Mouse (Mus musculus) C2C12 (cell line): ENCODE data around the gene Antxr1.

Experiments
- CEBPB ChIP-seq: IDR thresholded peaks from one replicate; pipeline ENCODE4 v1.6.1; 2011; ENCODE audit warnings: low read depth, mild to moderate bottlenecking, control low read depth, moderate library complexity
- CTCF ChIP-seq: IDR thresholded peaks from one replicate; pipeline ENCODE4 v1.5.1; 2011; ENCODE audit not compliant: control insufficient read depth, insufficient read depth, insufficient read length
- FOSL1 ChIP-seq: IDR thresholded peaks from one replicate; pipeline ENCODE4 v1.8.0; 2011; ENCODE audit warnings: mild to moderate bottlenecking, low read length; ENCODE audit not compliant: poor library complexity, insufficient read depth, severe bottlenecking
- MAX ChIP-seq: IDR thresholded peaks from one replicate; pipeline ENCODE4 v1.6.1; 2011; ENCODE audit warnings: mild to moderate bottlenecking, control low read depth
- MYOG ChIP-seq: IDR thresholded peaks from one replicate; pipeline ENCODE4 v1.6.1; 2011; ENCODE audit not compliant: control insufficient read depth, insufficient read length; ENCODE audit errors: extremely low read depth
- USF1 ChIP-seq: IDR thresholded peaks from one replicate; pipeline ENCODE4 v1.6.1; 2011; ENCODE audit warnings: low read depth, mild to moderate bottlenecking, control low read depth, moderate library complexity

- TF ChIP-seq CTCF (no peak), MAX (no peak), USF1 (no peak), CEBPB (no peak), FOSL1 (no peak), MYOG (no peak)
Observed at GRCm38 (mm10) chr6:87184418-87184817, 151.2 kb downstream of the Antxr1 start.
